Mouse (Mus musculus): ENCODE measurements around the gene Fxr2. TPM values are rescaled to one million over a fixed set of nuclear protein-coding genes. Genes with fewer than 3 reads are reported as not detected.

Gene Fxr2
- total RNA-seq, 2 experiments from 2014 or later: 105 to 106 TPM

Small RNA genes lying within 50 kb of the gene (microRNA-seq; reads per million reads assigned to microRNA genes)
- gene Mir1934 (4.0 to 6.8 reads per million in 2 experiments), gene Mir467f (0 reads per million in 2 experiments)

Other genes with a start within 250 kb of the Fxr2 start
- gene Naa38, start 237.5 kb upstream of the Fxr2 start, total RNA-seq (2021): 100 to 1,000 TPM in 1 of 2 experiments, 10 to 100 TPM in 1; 99.3 to 111 TPM
- gene Cyb5d1, start 237.4 kb upstream of the Fxr2 start, total RNA-seq (2021): 10 to 100 TPM; 36.0 to 39.7 TPM
- gene Tmem88, start 234.8 kb upstream of the Fxr2 start, total RNA-seq (2021): 1 to 10 TPM; 2.1 to 2.3 TPM
- gene Kdm6b, start 219.3 kb upstream of the Fxr2 start, total RNA-seq (2021): 10 to 100 TPM; 41.7 to 42.8 TPM
- 1 to 10 TPM; 5.8 to 6.3 TPM for gene Dnah2, start 83.9 kb upstream of the Fxr2 start, total RNA-seq (2021)
- 100 to 1,000 TPM; 144 to 156 TPM for gene Efnb3, start 72.8 kb upstream of the Fxr2 start, total RNA-seq (2021)
- gene Wrap53, start 52.7 kb upstream of the Fxr2 start, total RNA-seq (2021): 1 to 10 TPM; 8.6 to 9.5 TPM
- 10 to 100 TPM; 27.3 to 29.6 TPM for gene Trp53, start 52.6 kb upstream of the Fxr2 start, total RNA-seq (2021)
- gene Atp1b2, start 27.0 kb upstream of the Fxr2 start, total RNA-seq (2021): 100 to 1,000 TPM; 513 to 551 TPM
- not detected for gene Shbg, start 15.1 kb upstream of the Fxr2 start, total RNA-seq (2021)
- gene Sat2, start 11.0 kb upstream of the Fxr2 start, total RNA-seq (2021): 10 to 100 TPM; 16.1 to 19.8 TPM
- under 1 TPM in 1 of 2 experiments, not detected in 1; 0.48 TPM for gene Sox15, start 22.3 kb downstream of the Fxr2 start, total RNA-seq (2021)
- gene Mpdu1, start 29.7 kb downstream of the Fxr2 start, total RNA-seq (2021): 10 to 100 TPM; 73.3 to 82.4 TPM
- 10 to 100 TPM; 13.1 to 18.5 TPM for gene Cd68, start 33.2 kb downstream of the Fxr2 start, total RNA-seq (2021)
- gene Eif4a1, start 39.4 kb downstream of the Fxr2 start, total RNA-seq (2021): 100 to 1,000 TPM; 409 to 418 TPM
- 10 to 100 TPM; 84.3 to 88.5 TPM for gene Senp3, start 49.1 kb downstream of the Fxr2 start, total RNA-seq (2021)
- gene Tnfsf13, start 52.8 kb downstream of the Fxr2 start, total RNA-seq (2021): 1 to 10 TPM in 1 of 2 experiments, under 1 TPM in 1; 0.88 to 1.1 TPM
- 1 to 10 TPM; 5.8 to 6.5 TPM for gene Tnfsf12, start 62.9 kb downstream of the Fxr2 start, total RNA-seq (2021)
- gene Tnfsfm13, start 63.1 kb downstream of the Fxr2 start, total RNA-seq (2021): 1 to 10 TPM in 1 of 2 experiments, under 1 TPM in 1; 0.45 to 1.0 TPM
- 10 to 100 TPM; 62.8 to 68.5 TPM for gene Polr2a, start 125.6 kb downstream of the Fxr2 start, total RNA-seq (2021)
- gene Slc35g3, start 129.0 kb downstream of the Fxr2 start, total RNA-seq (2021): under 1 TPM in 1 of 2 experiments, not detected in 1; 0.21 TPM
- gene Zbtb4, start 132.9 kb downstream of the Fxr2 start, total RNA-seq (2021): 10 to 100 TPM; 82.0 to 83.5 TPM
- gene Chrnb1, start 163.0 kb downstream of the Fxr2 start, total RNA-seq (2021): 1 to 10 TPM; 1.0 to 1.1 TPM
- 10 to 100 TPM; 22.8 to 23.7 TPM for gene Fgf11, start 168.9 kb downstream of the Fxr2 start, total RNA-seq (2021)
- not detected for gene Tmem102, start 172.6 kb downstream of the Fxr2 start, total RNA-seq (2021)
- gene Gm39566, start 182.3 kb downstream of the Fxr2 start, total RNA-seq (2021): not detected
- not detected for gene Spem2, start 185.5 kb downstream of the Fxr2 start, total RNA-seq (2021)
- under 1 TPM; 0.50 to 0.74 TPM for gene Spem1, start 189.2 kb downstream of the Fxr2 start, total RNA-seq (2021)
- gene Nlgn2, start 204.8 kb downstream of the Fxr2 start, total RNA-seq (2021): 100 to 1,000 TPM; 220 to 226 TPM
- 100 to 1,000 TPM; 150 to 162 TPM for gene Tmem256, start 205.5 kb downstream of the Fxr2 start, total RNA-seq (2021)
- 10 to 100 TPM; 22.0 to 23.3 TPM for gene Plscr3, start 213.4 kb downstream of the Fxr2 start, total RNA-seq (2021)
- gene Tnk1, start 225.7 kb downstream of the Fxr2 start, total RNA-seq (2021): not detected
- gene Tmem95, start 245.0 kb downstream of the Fxr2 start, total RNA-seq (2021): not detected
- gene Kctd11, start 248.4 kb downstream of the Fxr2 start, total RNA-seq (2021): 1 to 10 TPM; 1.1 to 1.2 TPM

Data from layer of hippocampus, postnatal 14 days (tissue).